Mouse (Mus musculus): ENCODE measurements around the gene Crat.

GRCm38 (mm10) chr2:30407221-30407620 is 8.4 kb downstream of the Crat start:
- no peak for TF ChIP-seq GATA1 (IDR thresholded peaks at IDR 0.05; ENCODE audit: borderline replicate concordance, low read length)
- TF ChIP-seq FLI1 (IDR thresholded peaks at IDR 0.05; ENCODE audit: low read length): no peak
